8 mouse cellular contexts compared by ENCODE assay signal in the genomic region with DNA sequence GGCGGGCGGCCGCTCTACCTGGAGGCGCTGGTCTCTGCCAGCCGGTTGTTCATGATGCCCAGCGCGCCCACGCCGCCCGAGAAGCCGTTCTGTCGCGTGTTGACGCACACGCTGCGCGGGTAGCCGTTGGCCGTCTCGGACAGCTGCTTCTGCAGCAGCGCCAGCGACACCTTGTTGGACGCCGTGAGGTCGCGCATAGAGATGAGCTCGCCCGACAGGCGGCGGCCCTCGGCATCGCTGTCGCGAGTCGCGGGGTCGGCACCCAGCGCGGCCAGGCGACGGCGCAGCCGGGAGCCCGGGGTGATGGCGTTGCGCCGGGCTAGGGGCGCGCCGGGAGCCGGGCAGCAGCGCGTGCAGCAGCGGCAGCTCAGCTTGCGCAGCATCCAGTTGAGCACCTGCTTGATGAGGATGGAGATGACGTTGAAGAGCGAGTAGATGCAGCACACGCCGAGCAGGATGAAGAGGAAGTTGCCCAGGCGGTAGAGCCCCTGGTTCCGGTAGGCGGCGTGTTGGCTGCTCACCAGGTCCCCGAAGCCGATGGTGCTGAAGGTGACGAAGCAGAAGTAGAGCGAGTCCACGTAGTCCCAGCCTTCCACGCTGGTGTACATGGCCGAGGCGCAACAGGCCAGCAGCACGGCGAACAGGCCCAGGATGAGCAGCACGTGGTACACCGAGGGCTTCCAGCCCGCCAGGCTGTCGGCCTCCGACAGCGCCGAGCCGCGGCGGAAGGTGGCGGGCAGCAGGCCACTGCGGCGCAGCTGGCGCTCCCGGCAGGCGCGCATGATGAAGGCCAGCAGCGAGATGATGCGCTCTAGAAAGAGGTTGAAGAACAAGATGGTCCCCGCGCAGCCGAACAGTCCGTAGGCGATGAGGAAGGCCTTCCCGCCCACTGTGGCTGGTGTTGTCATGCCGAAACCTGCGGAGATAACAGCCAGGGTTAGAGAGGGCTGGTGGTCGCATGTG. TPM values are rescaled to one million over a fixed set of nuclear protein-coding genes. Genes with fewer than 3 reads are reported as not detected.
DNase-seq lines count a peak whose midpoint lies in the region; ATAC-seq and TF ChIP-seq lines count a peak whose summit lies in the region.

No protein-coding gene starts in this region.

- H3K36me3 ChIP-seq in intestine, postnatal 0 days (ENCODE audit: control insufficient read depth, insufficient read depth), result no peaks in the 10 kb centered on the region
- H3K36me3 ChIP-seq in limb, embryonic 14.5 days (ENCODE audit: control insufficient read depth, insufficient read depth, low read length), result no peaks in the 10 kb centered on the region
- no peaks in the 10 kb centered on the region for H3K36me3 ChIP-seq in midbrain, embryonic 14.5 days (ENCODE audit: control insufficient read depth, insufficient read depth, low read length)
- no peaks in the 10 kb centered on the region for H3K36me3 ChIP-seq in stomach, embryonic 14.5 days (ENCODE audit: control insufficient read depth, insufficient read depth, low read length)

- peaks cover 39% of the 10 kb centered on the region for H3K27me3 ChIP-seq in intestine, postnatal 0 days (replicated peaks; ENCODE audit: control insufficient read depth, insufficient read depth, low read length)
- H3K27me3 ChIP-seq in limb, embryonic 14.5 days (ENCODE audit: control insufficient read depth, insufficient read depth, low read length), result peaks cover 41% of the 10 kb centered on the region
- H3K27me3 ChIP-seq in midbrain, embryonic 14.5 days (ENCODE audit: control insufficient read depth, insufficient read depth, low read length), result peaks cover 16% of the 10 kb centered on the region
- peaks cover 39% of the 10 kb centered on the region for H3K27me3 ChIP-seq in stomach, embryonic 14.5 days (ENCODE audit: control insufficient read depth, insufficient read depth, low read length)

- peak; percentile 49 for ATAC-seq in intestine, postnatal 0 days
- peak; percentile 75 for ATAC-seq in limb, embryonic 14.5 days (ENCODE audit: low FRiP score, low read depth)
- ATAC-seq in midbrain, embryonic 14.5 days (ENCODE audit: low FRiP score, low TSS enrichment), result peak; percentile 81
- ATAC-seq in stomach, embryonic 14.5 days (ENCODE audit: insufficient number of reproducible peaks, insufficient read depth, low FRiP score, low read depth), result peak; percentile 40; the same call in 1 of the 2 replicates

- H3K4me3 ChIP-seq in intestine, postnatal 0 days (ENCODE audit: low read depth, low read length), result peak overlapping the region; percentile 69
- H3K4me3 ChIP-seq in limb, embryonic 14.5 days (replicated peaks; ENCODE audit: low read length), result peak overlapping the region; percentile 51
- peak overlapping the region; percentile 53 for H3K4me3 ChIP-seq in midbrain, embryonic 14.5 days (replicated peaks; ENCODE audit: low read depth, low read length)
- peak overlapping the region; percentile 50 for H3K4me3 ChIP-seq in stomach, embryonic 14.5 days (ENCODE audit: low read depth, low read length)

- H3K4me1 ChIP-seq in intestine, postnatal 0 days (replicated peaks; ENCODE audit: control insufficient read depth, insufficient read depth, low read length), result no peaks in the 10 kb centered on the region
- H3K4me1 ChIP-seq in limb, embryonic 14.5 days (ENCODE audit: control insufficient read depth, insufficient read depth, low read length), result 0 out of 2 replicates have a peak, but pooled peaks cover 5% of the 10 kb centered on the region
- H3K4me1 ChIP-seq in midbrain, embryonic 14.5 days (ENCODE audit: control insufficient read depth, insufficient read depth, low read length), result peaks cover 11% of the 10 kb centered on the region
- peaks cover 4% of the 10 kb centered on the region; the same call in 1 of the 2 replicates for H3K4me1 ChIP-seq in stomach, embryonic 14.5 days (ENCODE audit: control insufficient read depth, insufficient read depth, low read length)

- peak; percentile 13 to 23 for DNase-seq in heart, adult 18-20 months
- DNase-seq in heart, adult 8-10 months (ENCODE audit: low spot score), result no peak
- peak; percentile 78 to 79 for DNase-seq in cerebellum, postnatal 10 days
- peak; percentile 31 to 53 for DNase-seq in frontal cortex, postnatal 25 days (ENCODE audit: low spot score in 2 of 2)
- peak; percentile 35 for DNase-seq in limb, embryonic 14.5 days (ENCODE audit: low spot score)
- peak; percentile 79 for DNase-seq in midbrain, embryonic 14.5 days

- peak overlapping the region; percentile 96 for H3K4me2 ChIP-seq in intestine, postnatal 0 days (replicated peaks; ENCODE audit: low read depth)
- peak overlapping the region; percentile 97 for H3K4me2 ChIP-seq in limb, embryonic 14.5 days (replicated peaks; ENCODE audit: low read depth, low read length, severe bottlenecking)
- peak overlapping the region; percentile 87 for H3K4me2 ChIP-seq in midbrain, embryonic 14.5 days (ENCODE audit: low read length)
- H3K4me2 ChIP-seq in stomach, embryonic 14.5 days (replicated peaks; ENCODE audit: low read depth, low read length), result peak overlapping the region; percentile 91

- peak; percentile 43 for TF ChIP-seq CTCF in intestine, postnatal 0 days (IDR thresholded peaks at IDR 0.05; ENCODE audit: low read depth)

- no peak for TF ChIP-seq POLR2A in limb, embryonic 14.5 days (IDR thresholded peaks at IDR 0.05; ENCODE audit: borderline replicate concordance, extremely low read depth, insufficient read depth, insufficient read length)

- WGBS in intestine, postnatal 0 days, result 2% methylated on average over 101 of the region's 101 CpGs
- WGBS in limb, embryonic 14.5 days, result 2% methylated on average over 97 of the region's 101 CpGs
- WGBS in midbrain, embryonic 14.5 days, result 3% methylated on average over 101 of the region's 101 CpGs
- 3% methylated on average over 101 of the region's 101 CpGs for WGBS in stomach, embryonic 14.5 days

- H3K27ac ChIP-seq in intestine, postnatal 0 days (ENCODE audit: low read depth, low read length), result no peak overlapping the region
- no peak overlapping the region for H3K27ac ChIP-seq in limb, embryonic 14.5 days (replicated peaks; ENCODE audit: low read depth, low read length)
- H3K27ac ChIP-seq in midbrain, embryonic 14.5 days (replicated peaks; ENCODE audit: low read depth, low read length), result peak overlapping the region; percentile 74
- H3K27ac ChIP-seq in stomach, embryonic 14.5 days (ENCODE audit: low read length), result no peak overlapping the region

- no peaks in the 10 kb centered on the region for H3K9me3 ChIP-seq in intestine, postnatal 0 days (ENCODE audit: control insufficient read depth)
- H3K9me3 ChIP-seq in limb, embryonic 14.5 days (ENCODE audit: control insufficient read depth, low read length), result no peaks in the 10 kb centered on the region
- no peaks in the 10 kb centered on the region for H3K9me3 ChIP-seq in midbrain, embryonic 14.5 days (ENCODE audit: control insufficient read depth, low read length)
- no peaks in the 10 kb centered on the region for H3K9me3 ChIP-seq in stomach, embryonic 14.5 days (ENCODE audit: control insufficient read depth, low read depth, low read length)

- H3K9ac ChIP-seq in intestine, postnatal 0 days (ENCODE audit: low read depth, low read length), result no peak overlapping the region
- peak overlapping the region; percentile 25 for H3K9ac ChIP-seq in limb, embryonic 14.5 days (ENCODE audit: low read depth, low read length, severe bottlenecking)
- peak overlapping the region; percentile 58 for H3K9ac ChIP-seq in midbrain, embryonic 14.5 days (replicated peaks; ENCODE audit: low read length)
- no peak overlapping the region for H3K9ac ChIP-seq in stomach, embryonic 14.5 days (replicated peaks; ENCODE audit: low read depth, low read length)

RNA-seq across cellular contexts. Expression of gene Kcnk12, which starts 51.6 kb away (rescaled TPM):
- not detected for total RNA-seq in heart, adult 18-20 months (2021)
- total RNA-seq in heart, adult 8-10 months (2022), result not detected
- polyA plus RNA-seq in intestine, postnatal 0 days (2015; fragmentation: Nextera tagmentation; extraction: Ambion mirVana), result not detected in 2 replicates
- 0.08 and 0.24 TPM in 2 replicates for polyA plus RNA-seq in limb, embryonic 14.5 days (2012; rRNA removed)
- polyA plus RNA-seq in limb, embryonic 14.5 days (2014; fragmentation: Nextera tagmentation; extraction: Ambion mirVana), result 0.17 TPM in 1 of 2 replicates, not detected in the other
- 0.67 and 0.70 TPM in 2 replicates for polyA plus RNA-seq in midbrain, embryonic 14.5 days (2014; fragmentation: Nextera tagmentation; extraction: Ambion mirVana)
- not detected in 2 replicates for polyA plus RNA-seq in stomach, embryonic 14.5 days (2014; fragmentation: Nextera tagmentation; extraction: Ambion mirVana)

Comparison
In these comparisons a context has a peak if more than half of its experiments do, and no peak if none do; other contexts are left out.
1. H3K9ac ChIP-seq: peak in limb, embryonic 14.5 days (single experiment) and midbrain, embryonic 14.5 days (single experiment); none in intestine, postnatal 0 days (single experiment) and stomach, embryonic 14.5 days (single experiment).
2. Peak in every context shown above with its lines, with median percentiles within 50 percentile points of each other: ATAC-seq, H3K4me2 ChIP-seq and H3K4me3 ChIP-seq.